Mouse (Mus musculus) liver, postnatal 0 days (tissue): ENCODE data around the gene H2-DMb1.

Source experiments
- CTCF ChIP-seq: sonication (generic); IDR thresholded peaks from 2 replicates; pipeline ENCODE4 v1.5.1; 2016; ENCODE audit warnings: antibody characterized with exemption, low read depth
- EP300 ChIP-seq: IDR thresholded peaks from 2 replicates; pipeline ENCODE4 v1.6.1; 2016; ENCODE audit warnings: antibody characterized with exemption, low read depth, mild to moderate bottlenecking

DNA sequence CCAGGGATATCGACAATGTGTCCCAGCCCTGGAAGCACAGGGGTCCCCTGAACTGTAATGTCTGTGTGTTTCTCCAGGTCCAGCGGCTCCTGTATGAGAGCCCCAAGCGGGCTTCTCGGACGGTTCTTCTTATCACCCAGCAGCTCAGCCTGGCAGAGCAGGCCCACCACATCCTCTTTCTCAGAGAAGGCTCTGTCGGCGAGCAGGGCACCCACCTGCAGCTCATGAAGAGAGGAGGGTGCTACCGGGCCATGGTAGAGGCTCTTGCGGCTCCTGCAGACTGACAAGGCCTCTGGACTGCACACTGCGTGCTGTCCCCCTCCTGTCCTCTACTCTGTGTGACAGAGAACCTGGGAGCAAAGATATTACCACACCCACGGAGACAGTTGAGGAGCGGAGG, 43.6 kb downstream of the H2-DMb1 start:
- no peak for TF ChIP-seq CTCF
- TF ChIP-seq EP300 = no peak
